Mouse (Mus musculus) liver, adult 2 months (tissue): ENCODE results near the gene Actn1. TPM values are rescaled to one million over a fixed set of nuclear protein-coding genes. Genes with fewer than 3 reads are reported as not detected.
"Not testable (repeated sequence)": the region's sequence is repeated elsewhere in the genome, so short reads cannot be mapped to it uniquely, and the experiment has no call there.

Source experiments
- DNase-seq: peaks from one replicate; pipeline ENCODE4 v3.0.0-alpha.2; 2011; ENCODE audit warnings: low read depth, low spot score; ENCODE audit errors: extremely low read depth
- H3K27ac ChIP-seq: fragments of 200-500 bp; replicated peaks from 2 replicates; pipeline ENCODE4 v1.5.1; 2012; ENCODE audit warnings: low read depth, mild to moderate bottlenecking, control low read depth, inconsistent platforms, low read length; ENCODE audit not compliant: insufficient read depth
- H3K27me3 ChIP-seq: fragments of 200-500 bp; 2 replicates; pipeline ENCODE4 v1.6.1; 2012; ENCODE audit warnings: mild to moderate bottlenecking, moderate library complexity, low read length, inconsistent platforms; ENCODE audit not compliant: control insufficient read depth, insufficient read depth
- H3K36me3 ChIP-seq: fragments of 200-500 bp; 2 replicates; pipeline ENCODE4 v1.6.1; 2012; ENCODE audit warnings: low read length, inconsistent platforms; ENCODE audit not compliant: control insufficient read depth, insufficient read depth
- H3K4me1 ChIP-seq: fragments of 200-500 bp; 2 replicates; pipeline ENCODE4 v1.6.1; 2011; ENCODE audit warnings: low read length; ENCODE audit not compliant: control insufficient read depth, insufficient read depth
- H3K4me3 ChIP-seq: fragments of 200-500 bp; 2 replicates; pipeline ENCODE4 v1.5.1; 2011; ENCODE audit warnings: low read depth, mild to moderate bottlenecking, control low read depth, low read length, moderate library complexity; ENCODE audit not compliant: insufficient read depth
- H3K79me2 ChIP-seq: fragments of 200-500 bp; 2 replicates; pipeline ENCODE4 v1.6.1; 2012; ENCODE audit warnings: inconsistent platforms, mild to moderate bottlenecking, low read length, moderate library complexity; ENCODE audit not compliant: control insufficient read depth, insufficient read depth
- H3K9ac ChIP-seq: fragments of 200-500 bp; 2 replicates; pipeline ENCODE4 v1.6.1; 2012; ENCODE audit warnings: low read depth, mild to moderate bottlenecking, control low read depth, inconsistent platforms, low read length
- CTCF ChIP-seq: fragments of 200-500 bp; IDR thresholded peaks from 2 replicates; pipeline ENCODE4 v1.5.1; 2011; ENCODE audit warnings: low read depth, low read length, control low read depth
- POLR2A ChIP-seq: fragments of 200-500 bp; IDR thresholded peaks from 2 replicates; pipeline ENCODE4 v1.6.1; 2011; ENCODE audit warnings: low read length, control low read depth; ENCODE audit not compliant: insufficient read depth; ENCODE audit errors: extremely low read depth
- WGBS: fragments of 180-500 bp; shearing (Covaris S2); methylation state at CpG from one replicate; pipeline ENCODE4 v1.1.7; 2018; 5-methylcytosine and 5-hydroxymethylcytosine counted together
- polyA plus RNA-seq: library from polyadenylated mRNA; depleted of rRNA; stranded (reverse); fragments of >200 nt; gene quantifications from 2 replicates; pipeline ENCODE4 v1.2.3, GENCODE M21; 2012
- total RNA-seq: library from RNA; depleted of rRNA; stranded (reverse); fragments of >200 nt; gene quantifications from 2 replicates; pipeline ENCODE4 v1.2.3, GENCODE M21; 2014

The Actn1 gene
- total and polyA plus RNA-seq, 2 experiments: 15.4 to 17.6 TPM

- Histone ChIP-seq H3K4me1 (no peaks in the 10 kb centered on the region), H3K36me3 (no peaks in the 10 kb centered on the region), H3K27ac (no peak overlapping the region), H3K79me2 (no peaks in the 10 kb centered on the region), H3K4me3 (no peak overlapping the region), H3K27me3 (no peaks in the 10 kb centered on the region), H3K9ac (no peak overlapping the region)
- TF ChIP-seq POLR2A (no peak), CTCF (no peak)
- WGBS: 93% methylated on average over 8 of the region's 8 CpGs
- no peak for DNase-seq
Measured at GRCm38 (mm10) chr12:80290964-80291363, 30.8 kb upstream of the Actn1 start.

DNA sequence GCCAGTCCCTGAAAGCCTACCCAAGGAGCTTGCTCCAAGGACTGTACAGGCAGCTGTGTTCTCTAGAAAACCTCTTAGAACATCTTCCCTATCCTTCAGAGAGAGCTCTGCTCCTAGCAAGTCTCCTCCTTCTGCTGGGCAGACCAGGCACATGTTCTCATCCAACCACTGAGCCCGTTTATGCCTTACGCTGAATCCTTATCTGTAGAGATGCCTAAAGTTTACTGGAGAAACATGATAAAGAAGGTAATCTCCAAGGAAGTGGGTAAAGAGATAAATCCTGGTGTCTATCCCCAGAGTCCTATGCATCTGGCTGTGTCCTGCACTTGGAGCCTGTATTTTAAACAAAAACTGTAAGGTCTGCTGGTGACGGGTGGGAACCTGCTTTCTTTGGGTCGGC lies 30.3 kb upstream of the Actn1 start:
- DNase-seq: no peak
- no peaks in the 10 kb centered on the region for H3K36me3 ChIP-seq
- H3K4me3 ChIP-seq: no peak overlapping the region
- no peak overlapping the region for H3K9ac ChIP-seq
- no peaks in the 10 kb centered on the region for H3K79me2 ChIP-seq
- TF ChIP-seq POLR2A (no peak), CTCF (no peak)
- H3K4me1 ChIP-seq: no peaks in the 10 kb centered on the region
- 87% methylated on average over 4 of the region's 4 CpGs for WGBS
- H3K27me3 ChIP-seq: no peaks in the 10 kb centered on the region
- no peak overlapping the region for H3K27ac ChIP-seq

- 72% methylated on average over 3 of the region's 3 CpGs for WGBS
- no peak for TF ChIP-seq POLR2A
- TF ChIP-seq CTCF: no peak
- Histone ChIP-seq H3K9ac (no peak overlapping the region), H3K27me3 (no peaks in the 10 kb centered on the region), H3K4me3 (no peak overlapping the region), H3K36me3 (no peaks in the 10 kb centered on the region), H3K27ac (no peak overlapping the region), H3K4me1 (no peaks in the 10 kb centered on the region), H3K79me2 (no peaks in the 10 kb centered on the region)
- no peak for DNase-seq
Measured at GRCm38 (mm10) chr12:80289722-80290121, 29.6 kb upstream of the Actn1 start.

DNA sequence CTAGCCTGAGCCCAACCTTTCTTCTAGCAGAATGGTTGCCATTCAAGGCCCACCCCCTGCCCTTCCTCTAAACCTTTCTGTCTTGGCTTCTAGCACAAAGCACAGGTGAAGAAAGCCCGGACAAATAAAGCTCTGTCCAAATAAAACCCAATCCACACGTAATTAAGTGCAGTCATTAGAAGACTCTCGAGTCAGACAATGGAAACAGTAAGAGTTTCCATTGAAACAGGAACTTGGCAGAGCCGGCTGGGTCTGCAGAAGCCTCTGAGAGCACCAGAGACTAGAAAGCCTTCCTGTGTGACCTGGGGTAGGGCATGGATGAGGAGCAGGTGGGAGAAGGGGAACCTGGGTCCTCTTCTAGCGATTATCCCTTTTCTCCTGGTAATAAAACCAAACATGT lies 25.7 kb upstream of the Actn1 start:
- Histone ChIP-seq H3K36me3 (no peaks in the 10 kb centered on the region), H3K27ac (no peak overlapping the region), H3K4me3 (no peak overlapping the region), H3K27me3 (no peaks in the 10 kb centered on the region), H3K9ac (no peak overlapping the region), H3K79me2 (no peaks in the 10 kb centered on the region), H3K4me1 (no peaks in the 10 kb centered on the region)
- 66% methylated on average over 5 of the region's 5 CpGs for WGBS
- TF ChIP-seq POLR2A (no peak), CTCF (no peak)
- no peak for DNase-seq

DNA sequence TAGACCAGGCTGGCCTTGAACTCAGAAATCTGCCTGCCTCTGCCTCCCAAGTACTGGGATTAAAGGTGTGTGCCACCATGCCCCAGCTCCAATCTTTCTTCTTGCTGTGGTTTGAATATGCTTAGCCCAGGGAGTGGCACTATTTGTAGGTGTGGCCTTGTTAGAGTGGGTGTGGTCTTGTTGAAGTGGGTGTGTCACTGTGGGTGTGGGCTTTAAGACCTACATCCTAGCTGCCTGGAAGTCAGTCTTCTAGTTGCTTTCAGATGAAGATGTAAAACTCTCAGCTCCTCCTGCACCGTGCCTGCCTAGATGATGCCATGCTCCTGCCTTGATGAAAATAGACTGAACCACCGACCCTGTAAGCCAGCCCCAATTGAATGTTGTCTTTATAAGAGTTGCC lies 24.1 kb upstream of the Actn1 start:
- WGBS: 92% methylated on average over 2 of the region's 2 CpGs
- not testable (repeated sequence) for H3K4me3 ChIP-seq, DNase-seq, H3K4me1 ChIP-seq, H3K27ac ChIP-seq, H3K79me2 ChIP-seq, H3K9ac ChIP-seq, H3K27me3 ChIP-seq, H3K36me3 ChIP-seq

DNA sequence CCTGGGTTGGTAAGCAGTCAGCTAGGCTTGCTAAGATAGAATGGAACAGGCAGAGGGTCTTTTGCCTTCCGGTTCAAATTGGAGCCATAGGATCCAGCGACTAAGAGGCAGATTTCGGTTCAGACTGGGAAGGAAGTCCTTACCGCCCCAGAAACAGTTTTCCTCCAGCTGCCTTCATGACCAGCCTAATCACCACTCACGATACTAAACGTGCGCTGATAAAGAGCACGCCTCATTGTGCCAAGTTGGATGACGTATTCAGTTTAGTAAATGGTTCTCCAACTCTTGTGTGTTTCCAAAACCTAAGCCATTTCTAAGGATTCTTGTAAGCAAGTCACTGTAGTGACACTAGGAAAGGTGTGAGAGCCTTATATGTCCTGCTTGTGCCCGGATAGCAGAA lies 18.7 kb upstream of the Actn1 start:
- TF ChIP-seq CTCF (no peak), POLR2A (no peak)
- no peaks in the 10 kb centered on the region for H3K36me3 ChIP-seq
- H3K4me3 ChIP-seq: no peak overlapping the region
- 86% methylated on average over 10 of the region's 10 CpGs for WGBS
- no peaks in the 10 kb centered on the region for H3K4me1 ChIP-seq
- no peak overlapping the region for H3K27ac ChIP-seq
- H3K27me3 ChIP-seq: no peaks in the 10 kb centered on the region
- no peak overlapping the region for H3K9ac ChIP-seq
- H3K79me2 ChIP-seq: no peaks in the 10 kb centered on the region
- DNase-seq: no peak
